Mouse (Mus musculus) midbrain, embryonic 16.5 days (tissue): Measurements from ENCODE around the gene Gm38392. TPM values are rescaled to one million over a fixed set of nuclear protein-coding genes. Genes with fewer than 3 reads are reported as not detected.

Experiments used
- ATAC-seq: fragments of 200-750 bp; cut with Nextera tagmentation; 2 replicates; pipeline ENCODE4 v1.8.0; 2017; ENCODE audit warnings: moderate TSS enrichment
- H3K27ac ChIP-seq: fragments of 300-500 bp; sonication (generic); 2 replicates; pipeline ENCODE4 v1.5.1; 2014; ENCODE audit warnings: mild to moderate bottlenecking, low read length, mixed read lengths
- H3K27me3 ChIP-seq: fragments of 300-500 bp; sonication (generic); 2 replicates; pipeline ENCODE4 v1.6.1; 2014; ENCODE audit warnings: low read depth, low read length, mixed read lengths; ENCODE audit not compliant: control insufficient read depth, insufficient read depth
- H3K36me3 ChIP-seq: fragments of 300-500 bp; sonication (generic); 2 replicates; pipeline ENCODE4 v1.6.1; 2014; ENCODE audit warnings: mild to moderate bottlenecking, low read length, moderate library complexity, mixed read lengths; ENCODE audit not compliant: control insufficient read depth, insufficient read depth
- H3K4me1 ChIP-seq: fragments of 300-500 bp; sonication (generic); 2 replicates; pipeline ENCODE4 v1.6.1; 2014; ENCODE audit warnings: mild to moderate bottlenecking, low read length, mixed read lengths; ENCODE audit not compliant: control insufficient read depth, insufficient read depth
- H3K4me2 ChIP-seq: fragments of 300-500 bp; sonication (generic); 2 replicates; pipeline ENCODE4 v1.6.1; 2014; ENCODE audit warnings: mild to moderate bottlenecking, low read length, mixed read lengths
- H3K4me3 ChIP-seq: fragments of 300-500 bp; sonication (generic); 2 replicates; pipeline ENCODE4 v1.5.1; 2014; ENCODE audit warnings: low read depth, mild to moderate bottlenecking, low read length, moderate library complexity, mixed read lengths
- H3K9ac ChIP-seq: fragments of 300-500 bp; sonication (generic); 2 replicates; pipeline ENCODE4 v1.6.1; 2014; ENCODE audit warnings: low read depth, low read length, mixed read lengths
- H3K9me3 ChIP-seq: fragments of 300-500 bp; sonication (generic); replicated peaks from 2 replicates; pipeline ENCODE4 v1.6.1; 2014; ENCODE audit warnings: mild to moderate bottlenecking, low read length, mixed read lengths; ENCODE audit not compliant: control insufficient read depth, poor library complexity, severe bottlenecking
- WGBS: fragments of 180-500 bp; shearing (Covaris S2); extraction: QIAGEN DNeasy Blood & Tissue Kit; methylation state at CpG from one replicate; pipeline ENCODE4 v1.1.7; 2014; 5-methylcytosine and 5-hydroxymethylcytosine counted together
- polyA plus RNA-seq: library from polyadenylated mRNA; unstranded; fragments of >200 nt; fragmentation: Nextera tagmentation; extraction: Ambion mirVana; gene quantifications from 2 replicates; pipeline ENCODE4 v1.2.1, GENCODE M21; 2015

Gm38392 gene
- polyA plus RNA-seq, 1 experiment from 2014 or later: 0.16 TPM

GRCm38 (mm10) chr3:88234041-88234440, 53.0 kb downstream of the Gm38392 start:
- H3K4me2 ChIP-seq: no peak overlapping the region
- ATAC-seq: no peak
- H3K36me3 ChIP-seq: no peaks in the 10 kb centered on the region; the same call in 1 of the 2 replicates
- no peak overlapping the region for H3K9ac ChIP-seq
- peak overlapping the region; percentile 63; the same call in 1 of the 2 replicates for H3K27ac ChIP-seq
- H3K4me3 ChIP-seq: no peak overlapping the region
- H3K9me3 ChIP-seq: no peaks in the 10 kb centered on the region
- H3K4me1 ChIP-seq: peaks cover 26% of the 10 kb centered on the region
- WGBS: 45% methylated on average over 8 of the region's 8 CpGs
- peaks cover 9% of the 10 kb centered on the region for H3K27me3 ChIP-seq

- Histone ChIP-seq H3K9ac (0 out of 2 replicates have a peak overlapping the region, but pooled peaks have one; percentile 26), H3K4me1 (peaks cover 32% of the 10 kb centered on the region), H3K27me3 (peaks cover 9% of the 10 kb centered on the region), H3K27ac (peak overlapping the region; percentile 63), H3K4me2 (no peak overlapping the region), H3K9me3 (no peaks in the 10 kb centered on the region), H3K36me3 (no peaks in the 10 kb centered on the region; the same call in 1 of the 2 replicates), H3K4me3 (no peak overlapping the region)
- WGBS: 15% methylated on average over 7 of the region's 7 CpGs
- no peak for ATAC-seq
These were observed 54.0 kb downstream of the Gm38392 start for GRCm38 (mm10) chr3:88232851-88233649.

DNA sequence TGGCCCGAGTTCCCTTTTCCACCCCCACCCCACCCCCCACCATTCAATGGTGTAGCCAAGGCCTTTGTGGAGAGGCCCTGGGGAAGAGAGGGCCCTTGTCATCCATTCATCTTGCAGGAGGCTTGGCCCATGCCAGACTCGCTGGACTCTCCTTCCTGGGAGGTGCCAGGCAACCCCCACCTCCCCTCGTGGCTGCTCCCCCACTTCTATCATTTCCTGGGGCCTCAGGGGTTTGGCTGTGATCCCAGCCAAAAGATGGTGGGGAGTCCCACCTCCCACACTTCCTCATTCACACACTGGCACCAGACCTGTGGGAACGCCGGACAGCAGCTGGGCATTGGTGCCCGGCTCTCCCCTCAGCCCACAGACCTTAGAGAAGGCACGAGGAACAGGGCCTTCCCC, 54.7 kb downstream of the Gm38392 start:
- Histone ChIP-seq H3K9ac (no peak overlapping the region), H3K9me3 (no peaks in the 10 kb centered on the region), H3K36me3 (no peaks in the 10 kb centered on the region; the same call in 1 of the 2 replicates), H3K4me1 (peaks cover 30% of the 10 kb centered on the region), H3K4me3 (no peak overlapping the region), H3K27ac (peak overlapping the region; percentile 63), H3K4me2 (no peak overlapping the region), H3K27me3 (peaks cover 7% of the 10 kb centered on the region)
- ATAC-seq: peak; percentile 75
- WGBS: 32% methylated on average over 7 of the region's 7 CpGs

GRCm38 (mm10) chr3:88231061-88231641, 55.9 kb downstream of the Gm38392 start:
- peaks cover 29% of the 10 kb centered on the region for H3K4me1 ChIP-seq
- peaks cover 7% of the 10 kb centered on the region for H3K27me3 ChIP-seq
- peak overlapping the region; percentile 83 for H3K27ac ChIP-seq
- whole genome bisulfite sequencing: 21% methylated on average over 1 of the region's 1 CpGs
- H3K4me3 ChIP-seq: no peak overlapping the region
- peaks cover 2% of the 10 kb centered on the region for H3K36me3 ChIP-seq
- peak overlapping the region; percentile 34; the same call in 1 of the 2 replicates for H3K9ac ChIP-seq
- H3K9me3 ChIP-seq: no peaks in the 10 kb centered on the region
- ATAC-seq: peak; percentile 73
- no peak overlapping the region for H3K4me2 ChIP-seq

DNA sequence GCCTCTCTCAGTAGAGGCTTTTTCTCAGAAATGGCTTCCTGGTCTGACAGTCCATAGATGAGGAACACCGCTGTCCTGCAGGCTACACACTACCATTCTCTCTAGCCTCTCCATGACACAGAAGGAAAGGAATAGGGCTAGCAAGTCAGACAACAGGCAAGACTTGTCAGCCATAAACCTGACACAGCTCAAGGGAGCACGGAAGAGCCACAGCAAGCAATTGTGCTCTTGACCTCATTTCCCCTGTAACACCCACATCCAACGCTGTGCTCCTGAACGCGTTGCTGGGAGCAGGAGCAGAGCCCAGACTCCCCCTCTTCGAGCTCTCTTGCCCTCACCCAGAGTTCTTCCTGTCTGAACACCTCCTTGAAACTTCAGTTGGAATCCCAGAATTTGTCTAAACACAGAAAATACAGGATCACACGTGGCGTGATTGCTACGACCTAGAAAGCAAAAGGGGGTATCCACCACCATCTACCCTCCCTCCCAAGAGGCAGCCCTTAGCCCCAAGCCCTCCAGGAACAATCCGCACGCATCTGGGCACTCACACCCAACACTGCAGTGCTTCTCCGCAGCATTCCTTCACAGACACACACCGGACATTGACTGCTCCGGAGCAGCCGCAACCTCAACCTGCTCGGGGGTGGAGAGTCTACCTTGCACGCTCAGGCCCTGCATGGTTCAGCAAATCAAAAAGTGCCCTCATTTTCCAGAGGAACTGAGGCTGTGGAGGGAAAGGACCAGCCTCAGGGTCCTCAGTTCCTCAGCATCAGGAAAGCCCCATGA, 56.6 kb downstream of the Gm38392 start:
- Histone ChIP-seq H3K27me3 (peaks cover 7% of the 10 kb centered on the region), H3K4me2 (no peak overlapping the region), H3K27ac (peak overlapping the region; percentile 83), H3K9ac (peak overlapping the region; percentile 34; the same call in 1 of the 2 replicates), H3K9me3 (no peaks in the 10 kb centered on the region), H3K4me3 (no peak overlapping the region), H3K36me3 (peaks cover 8% of the 10 kb centered on the region), H3K4me1 (peaks cover 30% of the 10 kb centered on the region)
- 0 out of 2 replicates have a peak, but pooled peaks have one; percentile 0 for ATAC-seq
- WGBS: 33% methylated on average over 17 of the region's 17 CpGs

GRCm38 (mm10) chr3:88229526-88229925, 57.5 kb downstream of the Gm38392 start:
- H3K36me3 ChIP-seq: peaks cover 10% of the 10 kb centered on the region
- 73% methylated on average over 6 of the region's 6 CpGs for WGBS
- no peak overlapping the region for H3K4me3 ChIP-seq
- H3K9me3 ChIP-seq: no peaks in the 10 kb centered on the region
- peaks cover 31% of the 10 kb centered on the region for H3K4me1 ChIP-seq
- no peak for ATAC-seq
- peaks cover 7% of the 10 kb centered on the region for H3K27me3 ChIP-seq
- peak overlapping the region; percentile 83 for H3K27ac ChIP-seq
- no peak overlapping the region for H3K9ac ChIP-seq
- H3K4me2 ChIP-seq: no peak overlapping the region

- Histone ChIP-seq H3K27ac (peak overlapping the region; percentile 76), H3K9ac (no peak overlapping the region), H3K27me3 (peaks cover 5% of the 10 kb centered on the region), H3K4me2 (no peak overlapping the region), H3K36me3 (peaks cover 12% of the 10 kb centered on the region), H3K4me3 (no peak overlapping the region), H3K9me3 (no peaks in the 10 kb centered on the region), H3K4me1 (peaks cover 31% of the 10 kb centered on the region)
- WGBS: 49% methylated on average over 4 of the region's 4 CpGs
- ATAC-seq: no peak
These were observed 58.1 kb downstream of the Gm38392 start for GRCm38 (mm10) chr3:88228906-88229305.

GRCm38 (mm10) chr3:88227976-88228375, 59.0 kb downstream of the Gm38392 start:
- no peaks in the 10 kb centered on the region for H3K9me3 ChIP-seq
- no peak overlapping the region for H3K4me3 ChIP-seq
- H3K36me3 ChIP-seq: peaks cover 12% of the 10 kb centered on the region
- peaks cover 26% of the 10 kb centered on the region for H3K4me1 ChIP-seq
- peak overlapping the region; percentile 76 for H3K27ac ChIP-seq
- no peak for ATAC-seq
- H3K9ac ChIP-seq: 0 out of 2 replicates have a peak overlapping the region, but pooled peaks have one; percentile 10
- H3K27me3 ChIP-seq: peaks cover 5% of the 10 kb centered on the region
- WGBS: 22% methylated on average over 6 of the region's 6 CpGs
- H3K4me2 ChIP-seq: no peak overlapping the region
